Mouse (Mus musculus) megakaryocyte, embryonic 14.5 days (primary cell): ENCODE results near the gene Vps45.

ENCODE experiments used
- FLI1 ChIP-seq: IDR thresholded peaks from 2 replicates; pipeline ENCODE4 v1.6.1; 2012; ENCODE audit warnings: low read length, inconsistent platforms, mixed read lengths
- GATA1 ChIP-seq: IDR thresholded peaks from 3 replicates; pipeline ENCODE4 v1.6.1; 2012; ENCODE audit warnings: mixed read lengths, low read length, inconsistent platforms, borderline replicate concordance

DNA sequence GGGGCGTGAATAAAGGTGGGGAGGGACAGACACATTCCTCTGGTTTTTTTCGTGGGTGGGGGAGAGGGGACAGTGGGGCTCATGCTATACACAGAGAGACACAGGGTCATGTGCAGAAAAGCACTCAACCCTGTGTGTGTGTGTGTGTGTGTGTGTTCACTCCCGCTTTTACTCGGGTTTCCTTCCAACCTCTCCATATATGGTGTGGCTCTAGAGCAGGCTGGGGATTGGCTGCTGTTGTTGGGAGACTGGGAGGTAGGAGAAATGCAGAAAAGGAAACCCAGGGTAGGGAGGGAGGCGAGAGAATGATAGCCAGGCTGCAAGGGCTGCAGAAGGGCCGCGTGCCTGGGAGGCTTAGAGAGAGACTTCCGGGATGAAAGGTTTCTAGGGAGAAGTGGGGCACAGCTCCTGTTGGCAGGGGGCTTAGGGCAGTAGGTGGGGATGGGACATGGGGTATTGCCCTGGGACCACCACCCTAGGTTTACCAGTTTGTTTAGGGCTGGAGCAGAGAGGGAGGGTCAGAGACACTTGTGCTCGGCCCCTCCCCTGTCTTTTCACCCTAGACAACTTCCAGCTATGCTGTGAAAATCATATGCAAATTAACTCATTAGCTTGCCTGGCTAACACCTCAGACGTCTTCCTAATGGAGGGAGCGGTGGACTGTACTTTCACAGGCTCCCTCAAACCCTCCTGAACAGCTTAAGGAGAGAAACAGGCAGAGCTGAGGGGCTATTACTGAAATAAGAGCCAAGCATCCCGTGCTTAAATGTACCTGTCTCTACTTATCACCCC lies 72.9 kb downstream of the Vps45 start:
- TF ChIP-seq GATA1 = no peak
- no peak for TF ChIP-seq FLI1
